Mouse (Mus musculus): ENCODE measurements at regions not wholly inside any gene's neighbourhood (a gene's known extent, or its start where the extent isn't known, plus 50 kb on each side); places are given as distances from the start of the nearest gene placed in this dataset.

GRCm38 (mm10) chr13:112084484-112085278, 203.6 kb upstream of the Ankrd55 start:
- DNase-seq, result no peak

GRCm38 (mm10) chr13:112088312-112088771, 199.9 kb upstream of the Ankrd55 start:
- DNase-seq, result no peak

- no peak for DNase-seq
These were observed 197.5 kb upstream of the Ankrd55 start for GRCm38 (mm10) chr13:112090737-112091136.

GRCm38 (mm10) chr13:112095595-112096139, 192.6 kb upstream of the Ankrd55 start:
- DNase-seq, result no peak

- DNase-seq, result no peak
These were observed 188.2 kb upstream of the Ankrd55 start for GRCm38 (mm10) chr13:112099953-112100591.

- DNase-seq, result peak; percentile 31
These were observed 187.4 kb upstream of the Ankrd55 start for GRCm38 (mm10) chr13:112100592-112101420.

GRCm38 (mm10) chr13:112101421-112101756, 186.9 kb upstream of the Ankrd55 start:
- DNase-seq, result no peak

- no peak for DNase-seq
These were observed 182.3 kb upstream of the Ankrd55 start for GRCm38 (mm10) chr13:112105953-112106352.

- DNase-seq, result no peak
These were observed 173.5 kb upstream of the Ankrd55 start for GRCm38 (mm10) chr13:112114741-112115201.

GRCm38 (mm10) chr13:112116101-112116726, 172.0 kb upstream of the Ankrd55 start:
- DNase-seq, result no peak

- DNase-seq, result no peak
These were observed 169.7 kb upstream of the Ankrd55 start for GRCm38 (mm10) chr13:112118564-112118963.

GRCm38 (mm10) chr13:112119611-112120041, 168.6 kb upstream of the Ankrd55 start:
- DNase-seq, result no peak

- DNase-seq, result no peak
These were observed 167.9 kb upstream of the Ankrd55 start for GRCm38 (mm10) chr13:112120346-112120745.

GRCm38 (mm10) chr13:112121110-112121509, 167.1 kb upstream of the Ankrd55 start:
- no peak for DNase-seq

GRCm38 (mm10) chr13:112122842-112123373, 165.3 kb upstream of the Ankrd55 start:
- DNase-seq, result no peak

- DNase-seq, result no peak
These were observed 162.3 kb upstream of the Ankrd55 start for GRCm38 (mm10) chr13:112125769-112126469.

GRCm38 (mm10) chr13:112130220-112130619, 158.0 kb upstream of the Ankrd55 start:
- DNase-seq, result no peak

GRCm38 (mm10) chr13:112130774-112131173, 157.5 kb upstream of the Ankrd55 start:
- DNase-seq, result no peak

- no peak for DNase-seq
These were observed 157.1 kb upstream of the Ankrd55 start for GRCm38 (mm10) chr13:112131191-112131590.

GRCm38 (mm10) chr13:112133736-112134135, 154.5 kb upstream of the Ankrd55 start:
- no peak for DNase-seq

GRCm38 (mm10) chr13:112134701-112135100, 153.6 kb upstream of the Ankrd55 start:
- DNase-seq, result no peak

- DNase-seq, result no peak
These were observed 152.5 kb upstream of the Ankrd55 start for GRCm38 (mm10) chr13:112135777-112136176.

Measured in cerebellum, adult 11 months (tissue).